ENCODE assay signal across 8 mouse cellular contexts in genomic region chr12:85473481-85474297, GRCm38 (mm10). TPM values are rescaled to one million over a fixed set of nuclear protein-coding genes. Genes with fewer than 3 reads are reported as not detected.
A peak's percentile ranks its signal among the peaks of the same experiment; 100 is the strongest.
DNase-seq lines count a peak whose midpoint lies in the region; ATAC-seq and TF ChIP-seq lines count a peak whose summit lies in the region.

Gene Fos, plus strand, starts transcription at chr12:85473890.

- peaks cover 41% of the 10 kb centered on the region for H3K27me3 ChIP-seq in embryonic facial prominence, embryonic 13.5 days
- H3K27me3 ChIP-seq in limb, embryonic 14.5 days (ENCODE audit: control insufficient read depth, insufficient read depth, low read length) = peaks cover 21% of the 10 kb centered on the region
- peaks cover 13% of the 10 kb centered on the region for H3K27me3 ChIP-seq in midbrain, embryonic 16.5 days (ENCODE audit: control insufficient read depth, insufficient read depth, low read depth, low read length)
- peaks cover 9% of the 10 kb centered on the region for H3K27me3 ChIP-seq in spleen, adult 2 months (ENCODE audit: control insufficient read depth, insufficient read depth, low read length)

- WGBS in embryonic facial prominence, embryonic 13.5 days = under 1% methylated on average over 56 of the region's 56 CpGs
- under 1% methylated on average over 53 of the region's 56 CpGs for WGBS in limb, embryonic 14.5 days
- WGBS in midbrain, embryonic 16.5 days = under 1% methylated on average over 56 of the region's 56 CpGs
- under 1% methylated on average over 56 of the region's 56 CpGs for WGBS in spleen, adult 2 months

- no peaks in the 10 kb centered on the region for H3K36me3 ChIP-seq in embryonic facial prominence, embryonic 13.5 days
- H3K36me3 ChIP-seq in limb, embryonic 14.5 days (ENCODE audit: control insufficient read depth, insufficient read depth, low read length) = peaks cover 9% of the 10 kb centered on the region
- no peaks in the 10 kb centered on the region for H3K36me3 ChIP-seq in midbrain, embryonic 16.5 days (ENCODE audit: control insufficient read depth, insufficient read depth, low read length)
- H3K36me3 ChIP-seq in spleen, adult 2 months (ENCODE audit: control insufficient read depth, insufficient read depth, low read length) = no peaks in the 10 kb centered on the region; the same call in 1 of the 2 replicates

- DNase-seq in 3T3-L1 (ENCODE audit: low read depth, low spot score) = peak; percentile 87
- DNase-seq in adrenal gland, postnatal 4 days (ENCODE audit: low spot score in 2 of 2) = peak; percentile 62 to 76
- peak; percentile 92 for DNase-seq in heart, adult 8-10 months (ENCODE audit: low spot score)
- DNase-seq in kidney, adult 9 months = peak; percentile 90
- DNase-seq in limb, embryonic 14.5 days (ENCODE audit: low spot score) = peak; percentile 94
- peak; percentile 74 to 89 for DNase-seq in spleen, adult 2 months (ENCODE audit: low read depth in 1 of 2, low spot score in 2 of 2)

- H3K27ac ChIP-seq in embryonic facial prominence, embryonic 13.5 days = peak within 1 kb of the TSS; percentile 78
- H3K27ac ChIP-seq in limb, embryonic 14.5 days (replicated peaks; ENCODE audit: low read depth, low read length) = peak within 1 kb of the TSS; percentile 87
- H3K27ac ChIP-seq in midbrain, embryonic 16.5 days (ENCODE audit: low read length) = peak within 1 kb of the TSS; percentile 55; the same call in 1 of the 2 replicates
- peak within 1 kb of the TSS; percentile 86 for H3K27ac ChIP-seq in spleen, adult 2 months (ENCODE audit: insufficient read depth, low read length)

- H3K4me2 ChIP-seq in embryonic facial prominence, embryonic 13.5 days = peak within 1 kb of the TSS; percentile 99
- H3K4me2 ChIP-seq in limb, embryonic 14.5 days (replicated peaks; ENCODE audit: low read depth, low read length, severe bottlenecking) = peak within 1 kb of the TSS; percentile 99
- H3K4me2 ChIP-seq in midbrain, embryonic 16.5 days (ENCODE audit: low read length) = peak within 1 kb of the TSS; percentile 96

- H3K9me3 ChIP-seq in embryonic facial prominence, embryonic 13.5 days = no peaks in the 10 kb centered on the region
- no peaks in the 10 kb centered on the region for H3K9me3 ChIP-seq in limb, embryonic 14.5 days (ENCODE audit: control insufficient read depth, low read length)
- no peaks in the 10 kb centered on the region for H3K9me3 ChIP-seq in midbrain, embryonic 16.5 days (replicated peaks; ENCODE audit: control insufficient read depth, low read length, poor library complexity, severe bottlenecking)

- H3K9ac ChIP-seq in embryonic facial prominence, embryonic 13.5 days = peak within 1 kb of the TSS; percentile 71
- peak within 1 kb of the TSS; percentile 66 for H3K9ac ChIP-seq in limb, embryonic 14.5 days (ENCODE audit: low read depth, low read length, severe bottlenecking)
- H3K9ac ChIP-seq in midbrain, embryonic 16.5 days (ENCODE audit: low read depth, low read length) = peak within 1 kb of the TSS; percentile 65

- no peak for TF ChIP-seq CTCF in spleen, adult 2 months (IDR thresholded peaks at IDR 0.05; ENCODE audit: extremely low read depth, insufficient read depth, insufficient read length, insufficient replicate concordance)

- ATAC-seq in embryonic facial prominence, embryonic 13.5 days (ENCODE audit: insufficient number of reproducible peaks, insufficient read depth, low FRiP score, low TSS enrichment, low read depth) = peak; percentile 89
- ATAC-seq in limb, embryonic 14.5 days (ENCODE audit: low FRiP score, low read depth) = peak; percentile 94
- ATAC-seq in midbrain, embryonic 16.5 days = peak; percentile 91

- TF ChIP-seq POLR2A in limb, embryonic 14.5 days (IDR thresholded peaks at IDR 0.05; ENCODE audit: borderline replicate concordance, extremely low read depth, insufficient read depth, insufficient read length) = peak; percentile 93; the same call in 1 of the 2 replicates
- TF ChIP-seq POLR2A in spleen, adult 2 months (IDR thresholded peaks at IDR 0.05; ENCODE audit: low read depth, low read length) = peak; percentile 93

- peak within 1 kb of the TSS; percentile 53 for H3K4me3 ChIP-seq in embryonic facial prominence, embryonic 13.5 days
- peak within 1 kb of the TSS; percentile 63 for H3K4me3 ChIP-seq in limb, embryonic 14.5 days (replicated peaks; ENCODE audit: low read length)
- peak within 1 kb of the TSS; percentile 47 for H3K4me3 ChIP-seq in midbrain, embryonic 16.5 days (ENCODE audit: low read depth, low read length)
- H3K4me3 ChIP-seq in spleen, adult 2 months (ENCODE audit: extremely low read depth, insufficient read depth, insufficient read length) = peak within 1 kb of the TSS; percentile 77

- peaks cover 48% of the 10 kb centered on the region for H3K4me1 ChIP-seq in embryonic facial prominence, embryonic 13.5 days
- peaks cover 12% of the 10 kb centered on the region for H3K4me1 ChIP-seq in limb, embryonic 14.5 days (ENCODE audit: control insufficient read depth, insufficient read depth, low read length)
- H3K4me1 ChIP-seq in midbrain, embryonic 16.5 days (ENCODE audit: control insufficient read depth, insufficient read depth, low read length) = peaks cover 26% of the 10 kb centered on the region
- peaks cover 9% of the 10 kb centered on the region for H3K4me1 ChIP-seq in spleen, adult 2 months (ENCODE audit: control insufficient read depth, insufficient read depth, insufficient read length)

RNA-seq across cellular contexts. Expression of gene Fos, which starts in this region (rescaled TPM):
- 1 to 10 TPM; 6.5 to 8.3 TPM for total RNA-seq in adrenal gland, postnatal 4 days (2021)
- polyA plus RNA-seq in embryonic facial prominence, embryonic 13.5 days (2015; fragmentation: Nextera tagmentation; extraction: Ambion mirVana) = 5.2 and 7.3 TPM in 2 replicates
- total RNA-seq in heart, adult 8-10 months (2022) = 10 to 100 TPM in 2 of 4 experiments, 1 to 10 TPM in 2; 2.4 to 26.4 (median 15.7) TPM
- polyA plus RNA-seq in limb, embryonic 14.5 days (2012; rRNA removed) = 13.6 and 19.7 TPM in 2 replicates
- polyA plus RNA-seq in limb, embryonic 14.5 days (2014; fragmentation: Nextera tagmentation; extraction: Ambion mirVana) = 17.1 and 19.3 TPM in 2 replicates
- polyA plus RNA-seq in midbrain, embryonic 16.5 days (2015; fragmentation: Nextera tagmentation; extraction: Ambion mirVana) = 1.8 TPM in 2 replicates
- 9.4 and 9.7 TPM in 2 replicates for polyA plus RNA-seq in spleen, adult 2 months (2012; rRNA removed)

Comparison
In these comparisons a context has a peak if more than half of its experiments do, and no peak if none do; other contexts are left out.
1. Peak in every context shown above with its lines: DNase-seq, ATAC-seq, H3K4me3 ChIP-seq and H3K27ac ChIP-seq.